Mouse (Mus musculus) cortical plate, adult 2 months (tissue): ENCODE data around the gene Dnajb2.

ENCODE experiments used
- CTCF ChIP-seq: fragments of 200-500 bp; IDR thresholded peaks from 2 replicates; pipeline ENCODE4 v1.5.1; 2011; ENCODE audit warnings: mild to moderate bottlenecking, control low read depth, low read length; ENCODE audit not compliant: insufficient read depth; ENCODE audit errors: extremely low read depth
- POLR2A ChIP-seq: fragments of 200-500 bp; IDR thresholded peaks from 2 replicates; pipeline ENCODE4 v1.6.1; 2011; ENCODE audit warnings: mild to moderate bottlenecking, low read length, control low read depth; ENCODE audit not compliant: insufficient read depth; ENCODE audit errors: extremely low read depth

DNA sequence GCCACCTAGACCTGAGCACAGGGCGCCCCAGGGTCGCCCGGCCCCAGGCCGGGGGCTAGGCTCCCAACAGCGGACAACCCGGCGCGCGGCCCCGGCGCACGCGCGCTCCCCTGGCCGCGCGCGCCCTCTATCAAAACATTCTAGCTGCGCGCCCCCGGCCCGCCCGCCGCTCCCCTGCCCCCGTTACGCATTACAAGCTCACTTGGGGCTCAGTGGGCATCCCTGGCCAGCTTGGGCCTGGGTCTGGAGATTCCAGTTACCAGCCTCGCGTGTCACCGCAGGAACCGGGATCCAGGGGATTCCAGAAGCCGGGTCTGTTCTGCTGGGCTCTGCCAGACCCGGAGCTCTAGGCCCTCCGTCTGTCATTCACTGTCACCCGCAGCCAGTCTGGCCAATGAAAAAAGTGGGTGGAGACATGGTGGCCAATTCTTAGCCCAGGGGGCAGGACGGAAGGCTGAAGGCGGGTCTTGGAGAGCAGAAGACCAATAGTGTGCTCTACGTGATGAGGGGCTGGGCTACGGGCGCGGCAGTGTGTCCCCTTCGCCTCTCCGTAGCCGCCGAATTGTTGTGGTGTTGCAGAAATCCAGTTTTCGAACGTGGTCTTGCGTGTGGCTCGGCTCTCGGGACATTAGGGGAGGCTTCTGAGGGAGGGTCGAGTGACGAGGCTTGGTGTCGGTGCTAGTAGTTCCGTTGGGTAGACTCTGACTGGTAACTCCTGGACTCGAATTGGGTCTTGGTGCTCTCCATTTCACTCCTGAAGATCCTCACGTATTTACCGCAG is 44.4 kb upstream of the Dnajb2 start, which contains the start of the genes Ankzf1 and Atg9a:
- TF ChIP-seq POLR2A (peak; percentile 80), CTCF (no peak)
